Mouse (Mus musculus) right cerebral cortex, postnatal 10 days (tissue): ENCODE results near the gene Pigr.
A peak's percentile ranks its signal among the peaks of the same experiment; 100 is the strongest.

Experiments used
- DNase-seq, 2 experiments: peaks; one replicate each; pipeline ENCODE4 v3.0.0; 2021; ENCODE audit warnings: low spot score in 2 of 2

The Pigr gene

DNA sequence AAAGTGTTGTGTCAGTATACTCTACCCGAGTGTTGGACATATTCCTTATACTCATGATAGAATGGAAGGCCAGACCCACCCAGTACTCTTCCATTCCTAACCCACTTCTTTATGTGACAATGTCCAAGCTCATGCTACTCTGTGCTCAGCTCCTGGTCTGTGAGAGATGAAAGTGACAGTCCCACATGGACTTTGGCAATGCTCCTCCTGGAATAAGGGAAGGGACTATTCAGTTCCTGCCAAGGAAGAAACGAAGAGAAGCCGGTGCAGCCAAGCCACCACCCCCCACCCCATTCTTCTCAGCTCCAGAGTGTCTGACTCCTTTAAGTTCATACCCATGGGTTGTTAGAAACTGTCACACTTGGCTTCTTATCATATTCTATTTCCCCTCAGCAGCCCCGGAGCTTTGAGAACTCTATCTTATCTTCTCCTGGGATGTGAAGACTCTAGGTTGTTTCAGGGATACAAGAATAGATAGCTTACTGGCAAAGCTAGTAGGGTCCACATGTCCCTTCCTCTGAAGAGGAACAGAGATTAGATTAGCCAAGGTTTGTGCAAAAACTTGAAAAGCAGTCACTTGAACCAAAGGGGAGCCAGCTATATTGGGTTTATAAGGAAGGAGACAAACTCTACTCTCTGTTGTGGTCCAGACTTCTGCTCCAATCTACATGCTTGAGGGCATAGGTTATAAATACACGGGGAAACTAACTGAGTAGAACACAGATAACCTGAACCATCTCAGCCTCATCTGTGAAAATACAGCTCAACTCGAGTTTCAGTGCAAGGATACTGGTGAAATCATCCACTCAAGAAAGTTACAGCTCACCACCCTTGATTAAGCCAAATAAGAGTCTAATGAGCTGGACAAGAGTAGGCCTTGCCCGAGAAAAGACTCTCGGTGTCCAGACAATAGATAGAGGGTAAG lies 3.7 kb downstream of the Pigr start:
- DNase-seq: no peak

DNA sequence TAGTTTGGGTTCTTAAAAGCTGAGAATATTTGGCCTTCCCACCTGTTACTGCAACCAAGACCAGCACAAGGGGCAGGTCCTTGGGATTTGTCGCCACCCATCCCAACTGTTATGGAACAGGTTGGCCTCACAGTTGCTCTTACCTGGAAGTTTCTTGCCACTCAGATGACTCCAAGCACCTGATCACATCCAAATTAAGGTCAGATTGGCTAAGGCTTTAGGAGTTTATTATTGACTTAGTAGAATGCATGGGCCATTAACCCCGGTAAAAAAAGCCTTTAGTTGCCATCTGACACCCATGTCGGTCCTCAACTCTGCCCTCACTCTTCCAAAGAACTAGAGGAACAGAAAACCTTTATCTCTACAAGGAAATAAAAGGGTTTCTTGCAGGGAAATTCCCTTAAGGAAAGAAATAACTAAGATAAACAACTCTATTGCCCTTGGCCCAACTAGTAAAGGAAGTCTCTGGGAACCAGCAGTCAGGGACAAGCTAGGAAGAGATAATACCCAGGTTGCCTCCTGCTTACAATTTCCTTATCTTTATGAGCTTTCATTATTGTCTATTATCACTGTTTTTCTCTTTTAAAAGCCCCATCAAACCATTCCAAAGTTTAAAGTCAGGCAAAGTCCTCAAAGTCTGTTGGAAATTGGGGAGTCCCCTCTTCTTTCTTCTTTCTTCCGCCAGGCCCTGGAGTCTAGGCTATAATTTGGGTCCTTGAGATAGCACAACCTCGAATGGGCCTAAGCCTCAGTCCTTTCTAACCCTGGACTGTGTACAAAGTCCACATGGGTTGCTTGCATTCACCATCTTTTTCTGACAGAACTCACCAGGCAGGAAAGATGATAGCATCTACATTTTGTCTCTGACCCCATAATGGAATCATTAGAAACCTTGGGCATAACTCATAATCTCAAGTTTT lies 6.0 kb downstream of the Pigr start:
- DNase-seq: no peak

DNA sequence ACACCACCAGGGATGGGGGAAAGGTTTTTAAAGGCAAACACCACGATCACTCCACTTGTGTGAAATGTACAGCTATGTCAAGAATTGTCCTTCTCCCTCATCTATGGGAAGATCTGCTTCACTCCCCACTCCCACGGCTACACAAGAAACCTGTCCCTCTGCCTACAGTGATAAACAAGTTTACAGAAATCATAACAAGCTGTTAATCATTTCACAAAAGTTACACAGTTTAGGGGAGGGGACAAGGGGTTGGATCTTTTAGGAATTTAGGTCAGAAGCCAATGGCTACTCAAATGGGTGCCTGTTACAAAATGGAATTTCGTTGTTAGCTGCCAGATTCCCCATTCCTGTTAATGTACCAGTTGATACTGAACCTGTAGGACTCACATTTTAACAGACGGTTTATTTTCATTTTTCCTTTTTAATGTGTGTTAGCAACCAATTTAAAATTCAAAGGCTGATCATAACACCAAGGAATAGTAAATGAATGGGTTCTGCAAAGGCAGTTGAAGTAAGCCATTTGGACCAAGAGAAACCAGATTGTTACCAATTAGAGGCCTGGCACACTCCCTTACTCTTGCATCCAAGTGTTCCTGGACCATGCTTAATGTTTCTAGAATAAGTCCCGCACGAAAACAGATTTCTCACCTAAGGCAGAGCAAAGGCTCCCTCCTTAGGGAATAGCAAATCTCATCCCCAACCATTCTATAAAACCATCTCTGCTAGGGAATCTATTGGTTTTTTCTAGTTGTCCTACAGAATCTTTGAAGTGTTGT lies 8.9 kb downstream of the Pigr start:
- peak; percentile 40 to 60 for DNase-seq

DNA sequence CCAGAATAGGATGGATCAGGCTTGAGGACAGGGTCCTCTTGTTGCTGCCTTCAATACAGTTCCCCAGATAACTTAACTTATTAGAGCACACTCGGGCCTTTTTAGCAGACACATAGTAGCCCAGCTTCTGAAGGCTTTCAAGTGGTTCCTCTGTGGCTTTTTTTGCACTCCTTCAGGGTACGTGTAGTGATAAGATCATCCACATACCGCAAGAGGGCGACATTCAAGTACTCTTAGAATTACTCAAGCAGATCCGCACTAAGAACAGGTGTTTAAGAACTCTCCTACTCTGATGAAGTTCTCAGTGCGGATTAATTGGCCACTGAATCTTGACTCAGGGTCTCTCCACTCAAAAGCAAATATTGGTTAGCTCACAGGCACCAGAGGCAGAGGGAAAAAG lies 11.8 kb downstream of the Pigr start:
- DNase-seq: no peak

DNA sequence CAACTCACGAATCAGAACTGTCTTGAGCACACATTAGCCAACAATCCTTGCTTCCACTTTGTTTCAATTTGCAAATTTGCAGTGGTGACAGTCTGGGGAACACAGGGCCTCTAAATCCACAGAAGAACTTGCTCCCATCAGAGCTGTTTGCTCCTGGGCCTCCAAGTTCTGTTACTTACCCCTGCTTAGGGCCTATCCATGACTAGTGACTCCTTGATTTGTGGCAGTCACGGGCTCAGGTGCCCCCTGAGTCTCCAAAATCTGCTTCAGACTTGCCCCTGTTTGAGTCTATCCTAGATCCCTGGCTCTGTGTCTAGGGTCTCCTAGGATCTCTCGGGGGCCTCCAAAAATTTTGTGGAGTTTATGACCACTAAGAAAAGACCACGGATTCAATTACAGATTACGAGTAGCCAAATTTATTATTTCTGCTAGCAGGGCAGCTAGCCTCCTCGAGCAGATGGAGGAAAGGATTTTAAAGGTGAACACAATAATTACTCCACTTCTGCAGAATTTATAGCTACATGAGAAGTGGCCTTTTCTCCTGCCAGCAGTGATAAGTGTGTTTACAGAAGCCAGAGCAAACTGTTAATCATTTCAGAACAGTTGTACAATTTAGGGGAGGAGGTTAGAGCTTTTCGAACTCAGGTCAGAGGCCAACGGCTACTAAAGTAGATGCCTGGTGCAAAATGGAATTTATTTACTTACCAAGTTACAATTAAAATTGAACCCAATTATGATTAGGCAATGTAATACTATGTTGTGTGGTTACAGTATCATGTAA lies 14.3 kb downstream of the Pigr start:
- no peak for DNase-seq

DNA sequence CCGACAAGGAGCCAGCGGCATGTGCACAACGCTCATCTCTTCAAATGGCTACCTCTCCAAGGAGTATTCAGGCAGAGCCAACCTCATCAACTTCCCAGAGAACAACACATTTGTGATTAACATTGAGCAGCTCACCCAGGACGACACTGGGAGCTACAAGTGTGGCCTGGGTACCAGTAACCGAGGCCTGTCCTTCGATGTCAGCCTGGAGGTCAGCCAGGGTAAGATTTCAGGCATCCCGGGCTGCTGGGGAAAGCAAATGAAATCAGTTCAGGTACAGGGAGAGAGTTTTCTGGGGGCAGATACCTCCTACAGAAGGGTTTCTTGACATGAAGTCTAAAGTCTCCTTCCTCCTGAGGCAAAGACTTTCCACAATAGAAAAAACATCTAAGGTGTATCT lies 15.1 kb downstream of the Pigr start:
- DNase-seq: no peak

DNA sequence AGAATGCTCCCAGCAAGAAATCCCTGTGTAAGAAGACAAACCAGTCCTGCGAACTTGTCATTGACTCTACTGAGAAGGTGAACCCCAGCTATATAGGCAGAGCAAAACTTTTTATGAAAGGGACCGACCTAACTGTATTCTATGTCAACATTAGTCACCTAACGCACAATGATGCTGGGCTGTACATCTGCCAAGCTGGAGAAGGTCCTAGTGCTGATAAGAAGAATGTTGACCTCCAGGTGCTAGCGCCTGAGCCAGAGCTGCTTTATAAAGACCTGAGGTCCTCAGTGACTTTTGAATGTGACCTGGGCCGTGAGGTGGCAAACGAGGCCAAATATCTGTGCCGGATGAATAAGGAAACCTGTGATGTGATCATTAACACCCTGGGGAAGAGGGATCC lies 18.0 kb downstream of the Pigr start:
- DNase-seq: no peak

DNA sequence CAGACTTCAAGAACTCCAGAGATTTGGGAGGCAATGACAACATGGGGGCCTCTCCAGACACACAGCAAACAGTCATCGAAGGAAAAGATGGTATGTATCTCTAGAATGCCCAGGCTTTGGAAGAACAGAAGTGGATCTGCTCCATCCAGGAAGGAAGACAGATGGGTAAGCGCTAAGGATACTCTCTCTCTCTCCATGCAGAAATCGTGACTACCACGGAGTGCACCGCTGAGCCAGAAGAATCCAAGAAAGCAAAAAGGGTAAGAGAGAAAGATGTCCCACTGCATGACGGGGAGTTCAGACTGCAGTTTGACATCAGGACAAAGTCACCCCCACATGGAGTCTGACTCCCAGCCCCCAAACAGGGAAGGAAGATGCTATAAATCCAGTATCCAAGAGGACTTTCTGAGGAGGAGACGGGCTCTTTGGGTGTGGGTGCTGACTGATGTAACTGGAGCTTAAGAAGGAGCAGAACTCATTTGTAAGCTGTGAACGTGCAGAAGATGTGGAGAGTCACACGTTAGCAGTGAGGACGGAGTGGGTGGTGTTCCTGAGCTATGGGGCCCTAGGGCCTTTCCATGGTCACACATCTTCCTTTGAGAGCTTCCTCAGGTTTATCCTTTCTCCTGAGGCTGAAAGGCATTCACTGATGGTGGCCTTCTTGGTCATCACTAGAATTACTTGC lies 23.2 kb downstream of the Pigr start:
- no peak for DNase-seq

DNA sequence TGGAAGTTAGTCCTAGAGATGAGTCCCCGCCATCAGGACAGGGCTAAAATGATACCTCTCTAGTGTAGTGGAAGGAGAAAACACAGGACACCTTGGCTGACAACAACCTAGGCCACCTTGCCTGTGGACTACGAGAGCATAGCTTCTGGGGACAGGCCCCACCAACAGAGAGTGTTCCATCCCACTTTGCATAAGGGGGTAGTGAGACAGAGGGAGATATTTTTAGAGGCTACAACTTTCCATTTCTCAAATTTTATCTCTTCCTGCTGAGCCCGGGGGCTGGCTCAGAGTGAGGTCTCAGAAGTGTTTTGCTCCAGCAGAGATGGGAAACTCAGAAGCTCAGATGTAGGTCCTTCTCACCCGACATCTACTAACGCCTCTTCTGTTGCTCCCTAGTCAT lies 23.9 kb downstream of the Pigr start:
- DNase-seq: no peak

DNA sequence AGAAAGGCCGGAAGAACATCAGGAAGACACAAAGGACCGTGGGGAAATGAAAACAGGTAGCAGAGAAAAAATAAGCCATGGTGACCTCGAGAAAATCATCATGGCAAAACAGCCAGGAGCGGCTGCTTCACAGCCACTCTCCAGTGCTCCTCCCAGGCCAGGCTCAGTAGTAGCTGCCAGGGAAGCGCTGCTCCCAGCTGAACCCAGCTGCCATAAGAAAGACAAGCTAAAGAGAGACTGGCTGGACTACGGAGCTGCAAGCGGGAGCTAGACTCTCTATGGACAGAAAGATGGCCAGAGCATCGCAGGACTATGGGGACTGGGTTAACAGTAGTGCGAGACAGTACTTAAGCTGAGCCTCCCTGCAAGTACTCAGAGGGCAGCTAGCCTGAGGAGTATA lies 28.3 kb downstream of the Pigr start:
- no peak for DNase-seq

DNA sequence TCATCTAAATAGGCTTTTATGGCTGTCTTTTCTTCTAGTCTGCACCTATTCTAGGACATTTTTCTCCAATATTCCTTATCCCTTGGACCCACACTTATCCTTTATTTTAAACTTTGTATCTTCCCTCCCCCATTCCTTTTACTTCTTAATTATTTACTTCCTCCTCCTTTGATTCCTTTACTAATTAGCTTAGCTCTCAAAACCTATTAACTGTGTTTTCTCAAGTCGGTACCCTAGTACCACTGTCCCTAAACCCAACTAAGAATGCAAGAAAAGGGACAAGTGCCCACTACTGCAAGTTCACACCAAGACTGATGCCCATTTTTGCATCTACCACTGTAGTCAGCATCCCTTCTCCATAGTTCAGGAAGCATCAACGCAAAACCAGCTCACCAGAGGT lies 29.2 kb downstream of the Pigr start:
- no peak for DNase-seq

DNA sequence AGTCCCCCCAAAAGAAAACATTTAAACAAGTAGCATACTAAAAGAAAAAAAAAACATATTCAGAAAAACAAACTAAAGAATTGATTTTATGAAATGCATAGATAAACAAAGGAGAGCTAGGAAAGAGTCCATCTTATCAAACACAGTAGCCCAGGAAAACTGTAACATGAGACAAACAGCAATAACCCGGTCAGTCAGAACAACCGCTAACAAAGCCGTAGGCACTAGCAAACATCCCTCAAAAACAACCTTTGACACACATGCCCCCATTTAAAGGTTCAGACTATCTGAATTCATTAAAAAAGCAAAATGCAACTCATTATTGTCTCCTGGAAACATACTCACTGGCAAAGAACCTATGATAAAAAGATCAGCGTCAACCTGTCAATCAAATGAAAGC lies 31.0 kb downstream of the Pigr start:
- DNase-seq: no peak

DNA sequence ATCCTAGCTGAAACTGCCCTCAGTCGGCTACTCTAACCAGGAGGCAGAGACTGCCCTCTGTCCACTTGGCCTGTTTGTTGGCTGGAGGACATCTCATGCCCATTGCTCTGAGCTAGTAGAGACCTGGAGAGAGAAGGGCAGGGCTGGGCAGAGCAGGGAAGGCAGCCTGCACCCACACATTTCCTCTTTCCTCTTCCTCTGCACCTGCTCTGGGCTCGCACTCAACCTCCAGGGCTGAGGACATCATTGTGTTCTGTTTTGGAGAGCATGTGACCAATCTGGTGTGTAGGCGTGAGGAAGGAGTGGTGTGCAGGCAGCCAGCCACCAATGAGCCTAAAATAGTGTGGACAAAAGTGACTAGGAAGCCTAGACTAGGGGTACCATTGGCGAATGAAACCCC lies 37.8 kb downstream of the Pigr start:
- no peak for DNase-seq

DNA sequence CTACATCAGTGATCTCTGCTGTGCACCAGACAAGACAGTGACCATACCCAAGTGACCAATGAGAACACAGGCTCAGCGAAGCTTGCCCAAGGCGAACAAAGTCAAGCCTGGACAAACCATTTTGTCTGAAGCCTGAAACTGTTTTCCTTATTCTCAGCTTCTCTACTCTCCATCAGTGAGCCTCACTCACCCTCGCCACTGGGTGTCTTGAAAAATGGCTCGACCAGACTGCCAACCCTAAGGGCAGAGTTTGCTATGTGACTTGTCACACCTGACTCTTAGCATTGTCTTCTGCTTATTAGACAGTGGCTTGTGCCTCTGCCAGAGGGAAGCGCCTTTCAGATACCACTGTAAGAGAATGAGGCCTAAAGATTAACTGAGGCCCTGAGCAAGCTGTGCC lies 38.3 kb downstream of the Pigr start:
- DNase-seq: no peak

DNA sequence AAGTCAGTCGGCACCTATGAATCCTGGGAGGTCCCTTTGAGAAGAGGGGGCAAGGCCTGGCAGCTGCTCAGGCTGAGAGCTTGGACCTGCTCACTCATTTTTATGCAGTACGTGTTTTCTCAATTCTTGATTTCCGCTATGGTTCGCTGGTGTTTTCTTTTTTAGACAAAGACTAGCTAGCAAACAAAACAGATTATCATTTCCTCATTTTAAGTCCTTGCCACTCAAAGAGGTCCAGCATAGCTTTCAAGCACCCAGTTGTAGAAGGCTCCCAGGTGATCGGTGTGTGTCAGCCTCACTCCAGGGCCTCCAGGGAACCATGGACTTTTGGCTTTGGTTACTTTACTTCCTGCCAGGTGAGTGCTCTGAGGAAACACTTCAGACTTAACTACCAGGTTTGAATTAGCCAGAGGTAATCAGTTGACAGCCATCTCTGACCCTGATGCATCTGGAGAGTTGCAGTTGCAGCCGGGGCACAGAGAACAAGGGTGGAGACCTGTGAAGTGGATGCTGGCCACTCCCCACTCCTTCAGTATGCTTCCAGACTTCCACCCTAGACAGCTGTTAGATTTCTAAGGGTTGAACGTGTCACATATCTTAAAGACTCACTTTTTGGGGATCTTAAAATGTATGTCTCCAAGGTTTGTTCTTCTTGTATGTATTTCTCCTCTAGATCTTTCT lies 39.2 kb downstream of the Pigr start, which contains the start of gene Fcmr:
Fcmr (plus strand) TSS at position 129 of the 681 bp plus-strand sequence.
- DNase-seq: no peak

DNA sequence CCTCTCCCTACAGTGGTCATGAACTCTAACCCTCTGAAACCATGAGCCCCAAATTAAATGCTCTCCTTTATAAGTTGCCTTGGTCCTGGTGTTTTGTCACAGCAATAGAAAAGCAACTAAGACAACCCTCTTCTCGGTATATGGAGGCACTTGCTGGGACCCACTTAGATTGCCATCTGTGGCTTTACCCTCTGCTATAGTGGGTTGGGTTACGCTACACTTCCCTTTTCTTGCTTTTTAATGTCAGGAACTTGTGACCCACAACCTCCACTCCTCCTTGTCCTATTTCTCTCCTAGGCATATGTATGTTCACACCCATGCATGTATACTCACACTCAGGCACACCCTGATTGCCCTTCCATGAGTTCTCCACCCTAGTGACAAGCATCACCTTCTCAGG lies 46.4 kb downstream of the Pigr start:
- DNase-seq: no peak

DNA sequence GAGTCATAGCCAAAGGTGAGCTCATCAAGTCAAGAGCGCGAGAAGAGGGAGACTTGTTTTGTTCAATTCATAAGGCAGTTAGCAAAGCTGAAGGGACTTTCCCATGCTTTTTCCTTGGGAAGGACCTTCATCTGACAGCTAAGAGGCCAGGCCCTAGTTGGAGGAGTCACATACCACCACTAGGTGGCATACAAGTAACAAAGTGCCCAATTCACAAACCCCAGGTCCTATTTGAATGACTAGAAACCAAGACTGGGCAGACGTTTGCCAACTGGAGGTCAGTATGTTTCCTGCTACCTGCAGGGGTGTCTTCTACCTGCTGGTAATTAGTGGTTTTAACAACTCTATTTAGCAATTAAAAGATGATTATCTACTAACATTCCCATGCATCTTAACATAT lies 48.7 kb downstream of the Pigr start:
- peak; percentile 45 to 50 for DNase-seq

DNA sequence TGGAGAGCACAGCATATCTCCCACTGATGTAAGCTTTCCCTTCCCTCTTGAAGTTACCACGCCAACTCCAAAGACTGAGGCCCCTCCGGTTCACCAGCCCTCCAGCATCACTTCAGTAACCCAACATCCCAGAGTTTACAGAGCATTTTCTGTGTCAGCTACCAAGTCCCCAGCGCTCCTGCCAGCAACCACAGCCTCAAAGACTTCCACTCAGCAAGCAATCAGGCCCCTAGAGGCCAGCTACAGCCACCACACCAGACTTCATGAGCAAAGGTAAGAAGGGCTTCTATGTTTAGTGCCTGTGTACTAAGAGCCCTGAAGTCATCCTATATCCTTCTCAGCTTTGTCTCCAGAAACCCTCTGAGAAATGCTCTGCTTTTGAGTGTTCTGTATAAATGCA lies 49.4 kb downstream of the Pigr start:
- DNase-seq: no peak

DNA sequence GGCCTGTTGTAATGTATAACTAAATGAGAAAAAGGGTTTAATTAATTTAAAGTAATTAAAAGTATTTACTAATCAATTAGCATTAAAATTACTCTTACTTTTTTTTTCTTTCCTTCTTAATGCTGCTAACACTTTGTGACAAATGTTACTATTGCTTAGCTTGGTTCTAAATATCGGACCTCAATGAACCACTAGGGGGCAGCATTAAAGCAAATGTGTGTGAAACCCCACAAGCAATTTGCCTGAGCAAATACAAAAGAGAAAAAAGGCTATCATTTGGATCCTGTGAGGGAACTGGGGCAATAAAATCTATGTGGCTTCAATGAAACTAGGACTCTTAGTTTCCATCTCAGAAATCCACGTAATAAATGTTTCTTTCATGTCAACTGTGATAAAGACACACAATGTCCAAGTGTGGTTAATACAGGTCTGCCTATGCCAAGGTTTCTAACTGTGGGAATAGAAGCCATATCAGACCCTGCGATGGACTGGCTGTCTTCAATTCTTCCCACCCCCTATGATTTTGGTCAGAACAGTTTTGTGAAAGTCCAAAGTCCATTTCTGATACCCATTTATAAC lies 50.5 kb downstream of the Pigr start:
- peak; percentile 66 to 77 for DNase-seq
